Mouse (Mus musculus): ENCODE results near the gene Gm49339.
"Not testable (repeated sequence)": the region's sequence is repeated elsewhere in the genome, so short reads cannot be mapped to it uniquely, and the experiment has no call there.

Gm49339 gene

DNA sequence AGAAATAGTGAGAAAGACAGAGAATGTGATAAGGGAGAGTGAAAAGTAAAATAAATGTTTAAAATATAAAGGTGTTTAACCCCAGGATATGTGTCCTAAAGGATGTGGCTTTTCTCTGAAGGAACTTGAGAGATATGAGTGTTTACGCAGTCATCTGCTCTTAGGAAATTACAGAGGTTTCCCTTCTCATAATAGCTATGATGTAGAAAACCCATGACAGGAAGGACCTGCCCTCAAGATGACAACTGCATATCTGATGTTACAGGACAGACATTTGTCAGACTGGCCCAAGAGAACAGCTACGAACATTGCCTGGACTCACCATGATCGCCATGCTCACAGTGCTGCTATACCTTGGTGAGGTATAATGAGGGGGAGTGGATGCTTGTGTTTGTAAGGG is at the start of gene Gm49339, which contains the start of gene Lilr4b:
Gene Gm49339, plus strand, starts transcription at position 216 of the 400 bp plus-strand sequence.
Gene Lilr4b, plus strand, starts transcription at position 236 of the 400 bp plus-strand sequence.
- not testable (repeated sequence) for ATAC-seq (ENCODE audit: insufficient number of reproducible peaks, low FRiP score, low TSS enrichment)

GRCm38 (mm10) chr10:51432940-51433339 is 47.5 kb upstream of the Gm49339 start:
- no peak for ATAC-seq (ENCODE audit: insufficient number of reproducible peaks, low FRiP score, low TSS enrichment)

GRCm38 (mm10) chr10:51435684-51436083 is 44.7 kb upstream of the Gm49339 start:
- no peak for ATAC-seq (ENCODE audit: insufficient number of reproducible peaks, low FRiP score, low TSS enrichment)

DNA sequence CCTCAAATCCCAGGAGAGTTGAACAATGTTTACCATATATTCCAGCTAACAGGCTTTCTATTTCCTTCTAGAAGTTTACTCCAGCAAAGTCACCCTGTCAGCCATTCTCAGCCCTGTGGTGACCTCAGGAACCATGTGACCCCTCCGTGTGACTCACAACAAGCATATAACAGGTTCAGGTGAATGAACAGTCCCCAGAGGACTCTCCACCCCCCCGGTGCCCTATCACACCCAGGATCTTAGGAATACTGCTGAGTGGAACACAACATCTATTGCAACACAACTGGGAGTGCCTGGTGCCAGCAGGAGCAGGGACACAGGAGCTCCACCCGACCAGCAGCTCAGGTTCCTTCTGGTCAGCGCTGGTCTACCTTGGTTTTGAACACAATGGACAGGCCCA is 28.8 kb upstream of the Gm49339 start:
- no peak for ATAC-seq (ENCODE audit: insufficient number of reproducible peaks, low FRiP score, low TSS enrichment)

DNA sequence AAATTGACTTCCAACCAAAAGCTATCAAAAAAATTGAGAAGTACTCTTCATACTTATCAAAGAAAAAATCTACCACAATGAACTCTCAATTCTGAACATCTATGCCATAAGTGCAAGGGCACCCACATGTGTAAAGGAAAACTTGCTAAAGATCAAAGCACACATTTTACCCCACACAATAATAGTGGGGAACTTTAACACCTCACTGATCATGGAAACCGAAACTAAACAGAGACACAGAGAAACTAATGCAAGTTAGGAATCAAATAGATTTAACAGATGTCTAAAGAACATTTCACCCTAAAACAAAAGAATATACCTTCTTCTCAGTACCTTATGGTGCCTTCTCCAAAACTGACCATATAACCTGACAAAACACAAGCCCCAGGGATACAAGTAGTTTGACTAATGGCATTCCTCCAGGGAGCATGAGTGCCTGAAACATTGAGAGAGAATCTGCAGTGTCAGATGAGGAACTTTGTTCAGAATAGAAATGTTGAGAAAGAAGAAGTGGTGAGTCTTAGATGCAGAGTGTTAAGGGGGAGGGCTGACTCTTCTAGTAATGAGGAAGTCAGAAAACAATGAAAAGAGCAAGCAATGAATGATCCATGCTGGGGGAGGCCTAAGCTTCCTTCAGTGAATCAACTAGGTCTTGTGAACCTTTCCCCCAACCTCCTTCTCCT is 26.7 kb upstream of the Gm49339 start:
- ATAC-seq (ENCODE audit: insufficient number of reproducible peaks, low FRiP score, low TSS enrichment): no peak

- ATAC-seq (ENCODE audit: insufficient number of reproducible peaks, low FRiP score, low TSS enrichment): no peak
These were observed 26.0 kb upstream of the Gm49339 start for GRCm38 (mm10) chr10:51454365-51454764.

GRCm38 (mm10) chr10:51455762-51456161 is 24.6 kb upstream of the Gm49339 start:
- ATAC-seq (ENCODE audit: insufficient number of reproducible peaks, low FRiP score, low TSS enrichment): no peak

- no peak for ATAC-seq (ENCODE audit: insufficient number of reproducible peaks, low FRiP score, low TSS enrichment)
These were observed 24.0 kb upstream of the Gm49339 start for GRCm38 (mm10) chr10:51456369-51456768.

DNA sequence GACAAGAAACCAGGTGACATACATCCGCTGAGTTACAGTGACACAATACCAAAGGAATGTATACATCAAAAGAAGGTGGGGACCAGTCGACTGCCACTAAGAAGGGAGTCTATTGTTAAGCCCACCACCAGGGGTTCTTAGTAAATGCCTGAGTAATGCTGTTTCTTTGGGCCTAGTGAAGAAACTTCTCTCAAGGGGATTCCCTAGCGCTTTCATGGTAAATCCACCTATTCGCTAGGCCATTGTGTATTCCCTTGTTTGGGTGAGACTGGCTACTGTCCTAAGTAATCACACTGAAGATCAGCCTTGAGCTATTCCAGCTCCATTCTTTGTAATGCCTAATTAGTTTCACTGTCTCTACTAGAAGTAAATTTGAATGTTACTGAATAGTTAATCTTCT is 16.6 kb upstream of the Gm49339 start:
- ATAC-seq (ENCODE audit: insufficient number of reproducible peaks, low FRiP score, low TSS enrichment): not testable (repeated sequence)

DNA sequence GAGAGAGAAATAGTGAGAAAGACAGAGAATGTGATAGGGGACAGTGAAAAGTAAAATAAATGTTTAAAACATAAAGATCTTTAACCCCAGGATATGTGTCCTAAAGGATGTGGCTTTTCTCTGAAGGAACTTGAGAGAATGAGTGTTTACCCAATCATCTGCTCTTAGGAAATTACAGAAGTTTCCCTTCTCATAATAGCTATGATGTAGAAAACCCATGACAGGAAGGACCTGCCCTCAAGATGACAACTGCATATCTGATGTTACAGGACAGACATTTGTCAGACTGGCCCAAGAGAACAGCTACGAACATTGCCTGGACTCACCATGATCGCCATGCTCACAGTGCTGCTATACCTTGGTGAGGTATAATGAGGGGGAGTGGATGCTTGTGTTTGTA is 10.3 kb downstream of the Gm49339 start, which contains the start of gene Lilrb4a:
Gene Lilrb4a, plus strand, starts transcription at position 266 of the 400 bp plus-strand sequence.
- not testable (repeated sequence) for ATAC-seq (ENCODE audit: insufficient number of reproducible peaks, low FRiP score, low TSS enrichment)

- no peak for ATAC-seq (ENCODE audit: insufficient number of reproducible peaks, low FRiP score, low TSS enrichment)
These were observed 39.6 kb downstream of the Gm49339 start for GRCm38 (mm10) chr10:51520021-51520420.

GRCm38 (mm10) chr10:51521453-51521852 is 41.0 kb downstream of the Gm49339 start:
- no peak for ATAC-seq (ENCODE audit: insufficient number of reproducible peaks, low FRiP score, low TSS enrichment)

GRCm38 (mm10) chr10:51526090-51526489 is 45.7 kb downstream of the Gm49339 start:
- ATAC-seq (ENCODE audit: insufficient number of reproducible peaks, low FRiP score, low TSS enrichment): no peak

DNA sequence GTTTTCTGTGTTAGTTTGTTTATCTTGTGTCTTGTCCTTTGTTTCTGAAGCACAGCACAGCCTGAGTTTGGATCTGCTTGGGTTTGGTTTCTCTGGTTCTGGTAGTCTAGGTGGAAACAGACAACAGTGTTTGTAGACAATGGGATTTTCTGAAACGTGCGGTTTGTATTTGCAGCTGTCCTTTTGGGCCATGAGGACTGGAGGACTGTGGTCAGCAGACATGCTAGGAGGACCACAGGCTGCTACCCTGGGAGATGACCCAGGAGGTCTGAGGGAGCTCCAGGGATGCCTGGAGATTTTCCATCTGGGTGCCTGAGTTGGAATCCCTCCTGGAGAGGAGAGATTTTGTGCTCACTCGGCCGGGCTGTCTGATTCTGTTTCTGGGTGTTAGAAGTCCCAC is 46.2 kb downstream of the Gm49339 start:
- ATAC-seq (ENCODE audit: insufficient number of reproducible peaks, low FRiP score, low TSS enrichment): no peak

DNA sequence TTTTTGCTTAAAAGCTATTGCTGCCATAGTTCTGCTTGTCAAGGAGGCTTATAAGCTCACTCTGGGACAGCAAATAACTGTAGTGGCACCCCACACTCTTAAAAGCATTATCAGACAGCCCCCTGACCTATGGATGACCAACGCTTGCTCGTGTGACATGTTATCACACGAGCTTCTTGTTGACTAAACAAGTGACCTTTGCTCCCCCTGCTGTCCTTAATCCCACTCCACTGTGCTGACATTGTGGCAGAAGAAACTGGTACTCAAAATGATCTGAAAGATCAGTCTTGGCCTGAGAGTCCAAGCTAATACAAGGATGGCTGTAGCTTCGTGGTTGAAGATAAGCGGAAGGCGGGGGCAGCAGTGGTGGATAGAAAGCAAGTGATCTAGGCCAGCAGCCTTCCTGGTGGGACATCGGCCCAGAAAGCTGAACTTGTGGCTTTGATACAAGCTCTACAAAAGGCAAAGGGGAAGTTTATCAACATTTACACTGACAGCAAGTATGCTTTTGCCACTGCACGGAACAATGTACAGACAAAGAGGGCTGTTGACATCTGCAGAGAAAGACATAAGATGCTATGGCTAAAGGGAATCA is 48.5 kb downstream of the Gm49339 start:
- ATAC-seq (ENCODE audit: insufficient number of reproducible peaks, low FRiP score, low TSS enrichment): no peak

DNA sequence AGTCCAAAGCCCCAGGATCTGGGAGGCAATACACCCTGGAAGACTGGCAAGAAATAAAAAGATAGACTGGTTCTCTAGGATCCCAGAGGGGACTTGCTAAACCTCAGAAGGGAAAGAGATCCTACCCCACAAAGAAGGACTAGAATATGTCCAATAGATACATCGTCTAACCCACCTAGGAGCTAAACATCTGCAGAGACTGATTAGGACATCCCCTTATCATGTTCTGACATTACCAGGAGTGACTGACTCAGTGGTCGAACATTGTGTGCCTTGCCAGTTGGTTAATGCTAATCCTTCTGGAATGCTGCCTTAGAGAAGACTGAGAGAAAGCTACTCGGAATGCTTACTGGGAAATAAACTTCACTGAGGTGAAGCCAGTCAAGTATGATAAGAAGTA is 49.1 kb downstream of the Gm49339 start:
- no peak for ATAC-seq (ENCODE audit: insufficient number of reproducible peaks, low FRiP score, low TSS enrichment)

GRCm38 (mm10) chr10:51530813-51531212 is 50.4 kb downstream of the Gm49339 start:
- ATAC-seq (ENCODE audit: insufficient number of reproducible peaks, low FRiP score, low TSS enrichment): no peak

All from cerebellum, adult (tissue).